Mouse (Mus musculus) megakaryocyte, embryonic 14.5 days (primary cell): ENCODE measurements at regions not wholly inside any gene's neighbourhood (a gene's known extent, or its start where the extent isn't known, plus 50 kb on each side); places are given as distances from the start of the nearest gene placed in this dataset.

Source experiments
- FLI1 ChIP-seq: IDR thresholded peaks from 2 replicates; pipeline ENCODE4 v1.6.1; 2012; ENCODE audit warnings: low read length, inconsistent platforms, mixed read lengths
- GATA1 ChIP-seq: IDR thresholded peaks from 3 replicates; pipeline ENCODE4 v1.6.1; 2012; ENCODE audit warnings: mixed read lengths, low read length, inconsistent platforms, borderline replicate concordance

DNA sequence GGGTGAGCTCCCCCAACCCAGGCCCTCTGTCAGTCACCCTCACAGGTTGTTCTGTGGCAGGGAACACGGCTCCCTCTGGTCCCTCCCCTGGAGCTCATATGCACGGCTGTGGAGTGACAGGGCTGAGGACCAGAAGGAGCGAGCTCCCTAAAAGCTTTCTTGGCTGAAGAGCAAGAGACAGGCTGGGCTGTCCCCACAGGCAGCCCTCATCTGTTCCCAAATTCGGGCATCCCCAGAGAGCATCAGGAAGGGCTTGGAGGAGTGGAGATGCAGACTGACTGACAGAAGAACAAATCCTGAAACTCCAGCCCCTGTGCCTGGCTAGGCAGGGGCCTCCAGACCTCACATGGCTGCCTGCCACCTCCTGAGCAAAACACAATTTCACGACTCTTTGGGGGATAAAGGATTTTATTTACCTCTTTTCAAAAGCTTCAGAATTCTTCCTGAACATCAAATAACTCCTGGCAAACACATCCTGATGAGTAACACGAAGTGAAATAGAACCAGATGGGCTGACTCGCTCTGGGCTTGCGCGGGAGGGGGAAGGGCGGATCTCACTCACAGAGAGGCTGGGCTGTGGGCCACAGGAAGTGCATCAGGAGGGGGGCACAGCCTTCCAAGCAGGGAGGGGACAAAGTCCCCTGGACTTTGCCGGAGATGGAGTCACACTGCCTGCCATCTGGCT lies 232.7 kb upstream of the Zmiz1 start:
- TF ChIP-seq GATA1 = no peak
- TF ChIP-seq FLI1 = no peak
